Mouse (Mus musculus) heart, postnatal 14 days (tissue): ENCODE results near the gene Olfr648. TPM values are rescaled to one million over a fixed set of nuclear protein-coding genes. Genes with fewer than 3 reads are reported as not detected.

ENCODE experiments used
- total RNA-seq, 2 experiments: library from RNA; stranded (reverse); gene quantifications; 2 replicates each; pipeline ENCODE4 v1.2.3; 2021

The Olfr648 gene
- total RNA-seq, 2 experiments from 2014 or later, result not detected

Other genes starting within 250 kb of the Olfr648 start
- not detected for gene Olfr632, start 249.0 kb downstream of the Olfr648 start, total RNA-seq
- not detected for gene Olfr633, start 239.0 kb downstream of the Olfr648 start, total RNA-seq
- gene Olfr635, start 212.2 kb downstream of the Olfr648 start, total RNA-seq, result not detected
- not detected for gene Olfr638, start 184.6 kb downstream of the Olfr648 start, total RNA-seq
- gene Olfr639, start 166.1 kb downstream of the Olfr648 start, total RNA-seq, result not detected
- not detected for gene Olfr640, start 157.8 kb downstream of the Olfr648 start, total RNA-seq
- gene Olfr641, start 147.9 kb downstream of the Olfr648 start, total RNA-seq, result not detected
- not detected for gene Olfr642, start 130.7 kb downstream of the Olfr648 start, total RNA-seq
- not detected for gene 4930516K23Rik, start 121.9 kb downstream of the Olfr648 start, total RNA-seq
- gene Olfr644, start 111.5 kb downstream of the Olfr648 start, total RNA-seq, result not detected
- gene Olfr645, start 97.9 kb downstream of the Olfr648 start, total RNA-seq, result not detected
- not detected for gene Olfr646, start 78.5 kb downstream of the Olfr648 start, total RNA-seq
- not detected for gene Ubqln5, start 53.6 kb downstream of the Olfr648 start, total RNA-seq
- not detected for gene Olfr643, start 46.0 kb downstream of the Olfr648 start, total RNA-seq
- gene Ubqln3, start 40.1 kb downstream of the Olfr648 start, total RNA-seq, result not detected
- not detected for gene Ubqlnl, start 32.8 kb downstream of the Olfr648 start, total RNA-seq
- not detected for gene Olfm5, start 18.6 kb downstream of the Olfr648 start, total RNA-seq
- gene Olfr649, start 12.6 kb upstream of the Olfr648 start, total RNA-seq, result not detected
- gene Trim6, start 35.4 kb upstream of the Olfr648 start, total RNA-seq, result under 1 TPM; 0.45 to 0.54 TPM
- 1 to 10 TPM; 3.7 to 3.8 TPM for gene Trim34a, start 61.1 kb upstream of the Olfr648 start, total RNA-seq
- gene Trim5, start 104.7 kb upstream of the Olfr648 start, total RNA-seq, result 1 to 10 TPM; 2.6 to 2.9 TPM
- gene Trim12a, start 132.1 kb upstream of the Olfr648 start, total RNA-seq, result 1 to 10 TPM; 6.1 to 8.2 TPM
- gene Trim34b, start 146.1 kb upstream of the Olfr648 start, total RNA-seq, result under 1 TPM; 0.17 to 0.34 TPM
- 1 to 10 TPM; 5.4 to 6.5 TPM for gene Trim12c, start 170.0 kb upstream of the Olfr648 start, total RNA-seq
- not detected for gene Trim30b, start 186.5 kb upstream of the Olfr648 start, total RNA-seq
- gene Trim30c, start 217.4 kb upstream of the Olfr648 start, total RNA-seq, result under 1 TPM; 0.12 to 0.17 TPM